Mouse (Mus musculus): ENCODE results near the gene Degs1. TPM values are rescaled to one million over a fixed set of nuclear protein-coding genes. Genes with fewer than 3 reads are reported as not detected.

Gene Degs1
- polyA plus RNA-seq, 1 experiment from 2014 or later, result 82.9 TPM

DNA sequence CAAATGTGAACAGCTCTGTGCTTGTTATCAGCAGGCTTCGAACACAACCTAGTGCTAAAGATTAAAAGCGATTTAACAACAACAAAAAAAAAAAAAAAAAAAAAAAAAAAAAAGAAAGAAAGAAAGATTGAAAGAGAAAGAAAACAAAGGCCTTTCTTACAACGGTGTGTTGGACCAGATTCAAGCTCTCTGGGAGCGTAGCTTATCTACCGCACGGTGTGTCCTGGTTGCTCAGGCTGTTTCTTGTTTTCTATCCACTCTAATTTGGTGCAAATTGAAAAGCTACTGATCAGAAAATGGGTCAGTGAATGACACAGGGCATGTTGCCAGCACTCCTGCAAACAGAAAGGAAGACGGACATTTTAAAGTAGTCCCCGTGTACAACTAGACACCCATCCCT, 33.3 kb downstream of the Degs1 start:
- Histone ChIP-seq H3K4me1 (replicated peaks) (no peaks in the 10 kb centered on the region), H3K4me3 (no peak overlapping the region), H3K27ac (replicated peaks) (no peak overlapping the region), H3K9me3 (no peaks in the 10 kb centered on the region), H3K27me3 (no peaks in the 10 kb centered on the region), H3K9ac (no peak overlapping the region), H3K36me3 (no peaks in the 10 kb centered on the region), H3K4me2 (no peak overlapping the region)
- ATAC-seq (ENCODE audit: low read depth), result no peak
- WGBS, result 69% methylated on average over 8 of the region's 8 CpGs

DNA sequence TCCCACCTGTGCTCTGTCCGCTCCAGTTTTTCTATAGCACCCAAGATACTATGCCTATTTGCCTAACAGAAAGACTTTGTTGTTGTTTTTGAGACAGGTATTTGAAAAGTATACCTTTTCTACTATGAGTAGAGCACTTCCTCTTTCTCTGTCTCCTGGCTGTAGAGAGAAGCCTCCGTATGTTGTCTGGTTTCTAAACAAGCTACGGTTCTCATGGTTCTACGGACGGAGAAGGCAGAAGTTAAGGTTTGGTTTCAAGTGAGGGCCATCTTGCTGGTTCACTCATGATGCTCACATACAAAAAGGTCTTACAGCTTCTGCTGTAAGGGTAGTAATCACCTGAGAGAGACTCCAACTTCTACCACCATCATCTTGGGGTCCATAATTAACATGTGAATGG, 37.6 kb downstream of the Degs1 start:
- Histone ChIP-seq H3K4me2 (no peak overlapping the region), H3K27ac (replicated peaks) (no peak overlapping the region), H3K9me3 (no peaks in the 10 kb centered on the region), H3K27me3 (no peaks in the 10 kb centered on the region), H3K36me3 (no peaks in the 10 kb centered on the region), H3K9ac (no peak overlapping the region), H3K4me1 (replicated peaks) (no peaks in the 10 kb centered on the region), H3K4me3 (no peak overlapping the region)
- WGBS, result 93% methylated on average over 5 of the region's 5 CpGs
- no peak for ATAC-seq (ENCODE audit: low read depth)

- WGBS, result 57% methylated on average over 7 of the region's 7 CpGs
- no peak overlapping the region for H3K4me2 ChIP-seq
- no peaks in the 10 kb centered on the region for H3K36me3 ChIP-seq
- H3K9ac ChIP-seq, result no peak overlapping the region
- no peak for ATAC-seq (ENCODE audit: low read depth)
- H3K4me3 ChIP-seq, result no peak overlapping the region
- no peaks in the 10 kb centered on the region for H3K4me1 ChIP-seq (replicated peaks)
- no peak overlapping the region for H3K27ac ChIP-seq (replicated peaks)
- no peaks in the 10 kb centered on the region for H3K9me3 ChIP-seq
- no peaks in the 10 kb centered on the region for H3K27me3 ChIP-seq
These were observed 44.4 kb downstream of the Degs1 start for GRCm38 (mm10) chr1:182238056-182238703.

GRCm38 (mm10) chr1:182237386-182237785, 45.2 kb downstream of the Degs1 start:
- WGBS, result 74% methylated on average over 1 of the region's 1 CpGs
- Histone ChIP-seq H3K4me2 (no peak overlapping the region), H3K9ac (no peak overlapping the region), H3K4me1 (replicated peaks) (no peaks in the 10 kb centered on the region), H3K36me3 (no peaks in the 10 kb centered on the region), H3K4me3 (no peak overlapping the region), H3K9me3 (no peaks in the 10 kb centered on the region), H3K27ac (replicated peaks) (no peak overlapping the region), H3K27me3 (no peaks in the 10 kb centered on the region)
- ATAC-seq (ENCODE audit: low read depth), result no peak

- WGBS, result 82% methylated on average over 4 of the region's 4 CpGs
- Histone ChIP-seq H3K4me3 (no peak overlapping the region), H3K27ac (replicated peaks) (no peak overlapping the region), H3K9me3 (no peaks in the 10 kb centered on the region), H3K4me2 (no peak overlapping the region), H3K36me3 (no peaks in the 10 kb centered on the region), H3K27me3 (no peaks in the 10 kb centered on the region), H3K4me1 (replicated peaks) (no peaks in the 10 kb centered on the region), H3K9ac (no peak overlapping the region)
- no peak for ATAC-seq (ENCODE audit: low read depth)
These were observed 47.4 kb downstream of the Degs1 start for GRCm38 (mm10) chr1:182235174-182235573.

DNA sequence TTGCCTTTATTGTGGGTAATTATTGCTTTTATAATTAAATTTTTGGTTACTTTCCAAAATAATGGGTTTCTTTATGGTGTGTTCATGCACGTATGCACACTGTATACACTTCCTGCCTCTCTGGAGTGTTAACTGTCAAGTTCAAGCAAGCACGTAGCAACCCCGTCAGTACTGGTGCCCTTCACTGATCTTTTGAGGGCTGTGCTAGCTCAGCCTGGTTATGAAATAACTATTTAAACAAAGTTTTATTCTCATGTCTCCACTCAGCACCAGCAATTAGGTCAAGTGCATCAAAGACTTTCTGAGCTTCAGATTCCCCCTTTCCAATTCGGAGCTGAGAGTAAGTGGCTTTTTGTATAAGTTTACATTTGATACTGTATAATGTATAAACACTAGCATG, 53.2 kb downstream of the Degs1 start:
- Histone ChIP-seq H3K4me1 (replicated peaks) (no peaks in the 10 kb centered on the region), H3K4me2 (no peak overlapping the region), H3K27me3 (no peaks in the 10 kb centered on the region), H3K27ac (replicated peaks) (no peak overlapping the region), H3K4me3 (no peak overlapping the region), H3K9ac (no peak overlapping the region), H3K9me3 (no peaks in the 10 kb centered on the region), H3K36me3 (no peaks in the 10 kb centered on the region)
- WGBS, result 82% methylated on average over 4 of the region's 4 CpGs
- ATAC-seq (ENCODE audit: low read depth), result no peak

GRCm38 (mm10) chr1:182227141-182227963, 55.3 kb downstream of the Degs1 start:
- no peak overlapping the region for H3K9ac ChIP-seq
- no peaks in the 10 kb centered on the region for H3K4me1 ChIP-seq (replicated peaks)

DNA sequence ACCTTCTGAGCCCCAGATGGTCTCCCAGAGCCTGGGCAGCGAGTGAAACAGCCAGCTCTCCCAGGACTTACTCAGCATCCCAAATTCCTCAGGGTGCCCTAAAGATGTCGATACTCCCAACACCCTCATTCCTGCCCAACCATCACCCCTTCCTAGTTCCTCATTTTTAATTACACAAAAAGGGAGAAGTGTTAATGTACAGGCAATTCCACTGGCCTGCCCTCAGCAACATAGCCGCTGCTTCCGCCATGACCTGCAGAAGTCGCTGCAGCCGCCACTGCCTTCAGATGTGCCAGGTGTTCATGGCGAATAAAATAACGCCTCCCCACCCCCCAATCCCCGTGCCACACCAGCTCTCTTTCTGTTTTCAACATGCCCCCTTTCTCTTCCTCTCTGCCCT, 56.3 kb downstream of the Degs1 start:
- Histone ChIP-seq H3K4me2 (no peak overlapping the region), H3K9me3 (no peaks in the 10 kb centered on the region), H3K27me3 (no peaks in the 10 kb centered on the region), H3K4me1 (replicated peaks) (no peaks in the 10 kb centered on the region), H3K9ac (no peak overlapping the region), H3K4me3 (no peak overlapping the region), H3K36me3 (no peaks in the 10 kb centered on the region), H3K27ac (replicated peaks) (no peak overlapping the region)
- 86% methylated on average over 9 of the region's 9 CpGs for WGBS
- ATAC-seq (ENCODE audit: low read depth), result no peak

More at GRCm38 (mm10) chr1:182227141-182227963, 55.3 kb downstream of the Degs1 start:
- ATAC-seq (ENCODE audit: low read depth), result no peak
- 64% methylated on average over 12 of the region's 12 CpGs for WGBS
- H3K27ac ChIP-seq (replicated peaks), result no peak overlapping the region
- H3K9me3 ChIP-seq, result no peaks in the 10 kb centered on the region
- no peaks in the 10 kb centered on the region for H3K36me3 ChIP-seq
- H3K27me3 ChIP-seq, result no peaks in the 10 kb centered on the region
- no peak overlapping the region for H3K4me2 ChIP-seq
- H3K4me3 ChIP-seq, result no peak overlapping the region

Other genes starting within 250 kb of the Degs1 start
- 139 and 143 TPM in 2 replicates for gene Srp9, start 158.1 kb downstream of the Degs1 start, polyA plus RNA-seq (2015; fragmentation: Nextera tagmentation; extraction: Ambion mirVana)
- gene Vmn1r1, start 118.3 kb downstream of the Degs1 start, polyA plus RNA-seq (2015; fragmentation: Nextera tagmentation; extraction: Ambion mirVana), result not detected in 2 replicates
- gene Fbxo28, start 58.8 kb upstream of the Degs1 start, polyA plus RNA-seq (2015; fragmentation: Nextera tagmentation; extraction: Ambion mirVana), result 27.2 and 28.1 TPM in 2 replicates
- 21.1 and 24.9 TPM in 2 replicates for gene Trp53bp2, start 126.4 kb upstream of the Degs1 start, polyA plus RNA-seq (2015; fragmentation: Nextera tagmentation; extraction: Ambion mirVana)
- 95.5 and 99.2 TPM in 2 replicates for gene Capn2, start 234.8 kb upstream of the Degs1 start, polyA plus RNA-seq (2015; fragmentation: Nextera tagmentation; extraction: Ambion mirVana)

All from neural tube, embryonic 13.5 days (tissue).